9 mouse cellular contexts compared by ENCODE assay signal in genomic region chr9:121642401-121643181, GRCm38 (mm10). TPM values are rescaled to one million over a fixed set of nuclear protein-coding genes. Genes with fewer than 3 reads are reported as not detected.
DNase-seq lines count a peak whose midpoint lies in the region; ATAC-seq and TF ChIP-seq lines count a peak whose summit lies in the region.
"Had no signal": no experiment of that assay in that cellular context is flagged by ENCODE, and none has a peak within 500 bp of the region (broad histone marks: within the 10 kb centered on the region; RNA-seq: fewer than 3 reads in every experiment).

Gene Vipr1, plus strand, starts transcription at chr9:121642716.

- H3K79me2 ChIP-seq in heart, adult 2 months (replicated peaks; ENCODE audit: control insufficient read depth, insufficient read depth, low read length): no peaks in the 10 kb centered on the region

- H3K9me3 ChIP-seq in embryonic facial prominence, embryonic 11.5 days (replicated peaks; ENCODE audit: control insufficient read depth, low read length): no peaks in the 10 kb centered on the region
- H3K9me3 ChIP-seq in liver, embryonic 15.5 days (replicated peaks): no peaks in the 10 kb centered on the region
- H3K9me3 ChIP-seq in stomach, embryonic 15.5 days: no peaks in the 10 kb centered on the region

- no peak for TF ChIP-seq POLR2A in heart, adult 2 months (IDR thresholded peaks at IDR 0.05; ENCODE audit: insufficient read depth, low read depth, low read length)

- peak within 1 kb of the TSS; percentile 95 for H3K4me2 ChIP-seq in embryonic facial prominence, embryonic 11.5 days (ENCODE audit: low read depth, low read length)
- peak within 1 kb of the TSS; percentile 63 for H3K4me2 ChIP-seq in liver, embryonic 15.5 days
- peak within 1 kb of the TSS; percentile 100 for H3K4me2 ChIP-seq in stomach, embryonic 15.5 days

- WGBS in heart, adult 2 months: under 1% methylated on average over 78 of the region's 79 CpGs
- WGBS in embryonic facial prominence, embryonic 11.5 days: under 1% methylated on average over 73 of the region's 79 CpGs
- under 1% methylated on average over 79 of the region's 79 CpGs for WGBS in liver, embryonic 15.5 days (ENCODE audit: insufficient replicate concordance)
- WGBS in stomach, embryonic 15.5 days: under 1% methylated on average over 77 of the region's 79 CpGs

- intact Hi-C loops in heart, adult 2 months (cut with DNase I): loop anchor here (2.0 kb wide), 1 partner anchor 36 kb away; no protein-coding TSS in a partner anchor
- intact Hi-C loops in heart, postnatal 10 days (cut with DNase I): loop anchor here (2.0 kb wide), 1 partner anchor 36 kb away; no protein-coding TSS in a partner anchor

- peak within 1 kb of the TSS; percentile 46 for H3K4me3 ChIP-seq in heart, adult 2 months
- H3K4me3 ChIP-seq in embryonic facial prominence, embryonic 11.5 days (ENCODE audit: low read depth, low read length): peak within 1 kb of the TSS; percentile 49
- peak within 1 kb of the TSS; percentile 44 for H3K4me3 ChIP-seq in liver, embryonic 15.5 days (replicated peaks)
- peak within 1 kb of the TSS; percentile 53 for H3K4me3 ChIP-seq in stomach, embryonic 15.5 days (replicated peaks)

- H3K27me3 ChIP-seq in heart, adult 2 months (ENCODE audit: control insufficient read depth, insufficient read depth, low read length): peaks cover 8% of the 10 kb centered on the region
- peaks cover 33% of the 10 kb centered on the region for H3K27me3 ChIP-seq in embryonic facial prominence, embryonic 11.5 days (ENCODE audit: control insufficient read depth, insufficient read depth, low read length)
- peaks cover 78% of the 10 kb centered on the region for H3K27me3 ChIP-seq in liver, embryonic 15.5 days
- peaks cover 51% of the 10 kb centered on the region for H3K27me3 ChIP-seq in stomach, embryonic 15.5 days (replicated peaks)

- peak within 1 kb of the TSS; percentile 69 for H3K9ac ChIP-seq in heart, adult 2 months (ENCODE audit: low read depth, low read length)
- H3K9ac ChIP-seq in embryonic facial prominence, embryonic 11.5 days (replicated peaks; ENCODE audit: low read length): peak within 1 kb of the TSS; percentile 55
- H3K9ac ChIP-seq in liver, embryonic 15.5 days: no peak within 1 kb of the TSS
- H3K9ac ChIP-seq in stomach, embryonic 15.5 days: peak within 1 kb of the TSS; percentile 42; the same call in 1 of the 2 replicates

- 0 out of 2 replicates have a peak, but pooled peaks have one; percentile 6 for TF ChIP-seq CTCF in heart, adult 2 months (IDR thresholded peaks at IDR 0.05)

- peak; percentile 90 for ATAC-seq in embryonic facial prominence, embryonic 11.5 days (replicated peaks; ENCODE audit: insufficient number of reproducible peaks, low FRiP score, low TSS enrichment, low read depth)
- peak; percentile 70 for ATAC-seq in liver, embryonic 15.5 days (ENCODE audit: insufficient read depth)
- peak; percentile 84 for ATAC-seq in stomach, embryonic 15.5 days (ENCODE audit: insufficient read depth, low FRiP score, low read depth)

- H3K4me1 ChIP-seq in heart, adult 2 months (ENCODE audit: control insufficient read depth, insufficient read depth, low read length): no peaks in the 10 kb centered on the region
- H3K4me1 ChIP-seq in embryonic facial prominence, embryonic 11.5 days (ENCODE audit: control insufficient read depth, insufficient read depth, low read length): no peaks in the 10 kb centered on the region; the same call in none of the 2 replicates
- peaks cover 13% of the 10 kb centered on the region for H3K4me1 ChIP-seq in liver, embryonic 15.5 days (replicated peaks)
- peaks cover 12% of the 10 kb centered on the region; the same call in 1 of the 2 replicates for H3K4me1 ChIP-seq in stomach, embryonic 15.5 days

- TF ChIP-seq EP300 in heart, adult 2 months (IDR thresholded peaks at IDR 0.05; ENCODE audit: insufficient read depth, low read depth, low read length): no peak

- peak; percentile 70 to 74 for DNase-seq in heart, adult 2 months
- no peak for DNase-seq in heart, adult 8-10 months (ENCODE audit: low spot score)
- DNase-seq in embryonic facial prominence, embryonic 11.5 days (ENCODE audit: low spot score): peak; percentile 79
- peak; percentile 47 for DNase-seq in heart, postnatal 10 days
- DNase-seq in kidney, postnatal 4 days: peak; percentile 75 to 82
- peak; percentile 79 for DNase-seq in neural tube, embryonic 10.5 days (ENCODE audit: extremely low spot score, low spot score)

- H3K36me3 ChIP-seq in heart, adult 2 months (ENCODE audit: control insufficient read depth, insufficient read depth, low read length): no peaks in the 10 kb centered on the region
- H3K36me3 ChIP-seq in embryonic facial prominence, embryonic 11.5 days (replicated peaks; ENCODE audit: control insufficient read depth, insufficient read depth, low read depth, low read length): no peaks in the 10 kb centered on the region
- no peaks in the 10 kb centered on the region for H3K36me3 ChIP-seq in liver, embryonic 15.5 days (replicated peaks)
- no peaks in the 10 kb centered on the region for H3K36me3 ChIP-seq in stomach, embryonic 15.5 days
- H3K36me3 ChIP-seq: G1E had no signal

- no peak within 1 kb of the TSS; the same call in 1 of the 2 replicates for H3K27ac ChIP-seq in heart, adult 2 months
- H3K27ac ChIP-seq in embryonic facial prominence, embryonic 11.5 days (replicated peaks; ENCODE audit: low read depth, low read length): no peak within 1 kb of the TSS
- H3K27ac ChIP-seq in liver, embryonic 15.5 days (replicated peaks): no peak within 1 kb of the TSS
- H3K27ac ChIP-seq in stomach, embryonic 15.5 days: no peak within 1 kb of the TSS

RNA-seq across cellular contexts. Expression of gene Vipr1, which starts in this region (rescaled TPM):
- total RNA-seq in heart, adult 2 months (2021): 1 to 10 TPM; 1.2 to 1.4 TPM
- 0.41 and 0.45 TPM in 2 replicates for polyA plus RNA-seq in heart, adult 2 months (2012; rRNA removed)
- total RNA-seq in heart, adult 8-10 months (2022): 1 to 10 TPM; 1.9 to 3.6 (median 2.1) TPM
- polyA plus RNA-seq in embryonic facial prominence, embryonic 11.5 days (2014; fragmentation: Nextera tagmentation; extraction: Ambion mirVana): 0.08 and 0.57 TPM in 2 replicates
- total RNA-seq in heart, postnatal 10 days (2021): under 1 TPM; 0.86 to 0.89 TPM
- 0.41 and 0.69 TPM in 2 replicates for polyA plus RNA-seq in liver, embryonic 15.5 days (2015; fragmentation: Nextera tagmentation; extraction: Ambion mirVana)
- 1.6 and 2.6 TPM in 2 replicates for polyA plus RNA-seq in stomach, embryonic 15.5 days (2015; fragmentation: Nextera tagmentation; extraction: Ambion mirVana)
- polyA plus RNA-seq: G1E had no signal

Comparison
In these comparisons a context has a peak if more than half of its experiments do, and no peak if none do; other contexts are left out.
1. Peak in DNase-seq, ATAC-seq, H3K4me3 ChIP-seq, H3K9ac ChIP-seq and H3K4me2 ChIP-seq in embryonic facial prominence, embryonic 11.5 days; RNA of the gene not detected or under 1 TPM.
2. Peak in DNase-seq in heart, postnatal 10 days; RNA of the gene not detected or under 1 TPM.
3. Peak in ATAC-seq, H3K4me3 ChIP-seq and H3K4me2 ChIP-seq in liver, embryonic 15.5 days; RNA of the gene not detected or under 1 TPM.